Mouse (Mus musculus): ENCODE measurements at regions not wholly inside any gene's neighbourhood (a gene's known extent, or its start where the extent isn't known, plus 50 kb on each side); places are given as distances from the start of the nearest gene placed in this dataset.

GRCm38 (mm10) chr17:75716458-75716857 lies 164.7 kb upstream of the Fam98a start:
- DNase-seq (ENCODE audit: low spot score), result no peak

- no peak for DNase-seq (ENCODE audit: low spot score)
Observed at GRCm38 (mm10) chr17:75714578-75714977, 162.8 kb upstream of the Fam98a start.

GRCm38 (mm10) chr17:75714059-75714458 lies 162.3 kb upstream of the Fam98a start:
- no peak for DNase-seq (ENCODE audit: low spot score)

- DNase-seq (ENCODE audit: low spot score), result no peak
Observed at GRCm38 (mm10) chr17:75707687-75708086, 155.9 kb upstream of the Fam98a start.

GRCm38 (mm10) chr17:75705357-75705756 lies 153.6 kb upstream of the Fam98a start:
- DNase-seq (ENCODE audit: low spot score), result no peak

- DNase-seq (ENCODE audit: low spot score), result no peak
Observed at GRCm38 (mm10) chr17:75703865-75704264, 152.1 kb upstream of the Fam98a start.

- no peak for DNase-seq (ENCODE audit: low spot score)
Observed at GRCm38 (mm10) chr17:75696729-75697103, 145.0 kb upstream of the Fam98a start.

- DNase-seq (ENCODE audit: low spot score), result peak; percentile 31
Observed at GRCm38 (mm10) chr17:75696103-75696728, 144.5 kb upstream of the Fam98a start.

- no peak for DNase-seq (ENCODE audit: low spot score)
Observed at GRCm38 (mm10) chr17:75685927-75686326, 134.2 kb upstream of the Fam98a start.

- DNase-seq (ENCODE audit: low spot score), result no peak
Observed at GRCm38 (mm10) chr17:75646982-75647381, 95.2 kb upstream of the Fam98a start.

GRCm38 (mm10) chr17:75644698-75645097 lies 93.0 kb upstream of the Fam98a start:
- DNase-seq (ENCODE audit: low spot score), result no peak

- DNase-seq (ENCODE audit: low spot score), result no peak
Observed at GRCm38 (mm10) chr17:75642311-75642710, 90.6 kb upstream of the Fam98a start.

- no peak for DNase-seq (ENCODE audit: low spot score)
Observed at GRCm38 (mm10) chr17:75641010-75641498, 89.3 kb upstream of the Fam98a start.

GRCm38 (mm10) chr17:75640575-75640974 lies 88.8 kb upstream of the Fam98a start:
- DNase-seq (ENCODE audit: low spot score), result no peak

- no peak for DNase-seq (ENCODE audit: low spot score)
Observed at GRCm38 (mm10) chr17:75629857-75630256, 78.1 kb upstream of the Fam98a start.

GRCm38 (mm10) chr17:75619472-75619871 lies 67.7 kb upstream of the Fam98a start:
- DNase-seq (ENCODE audit: low spot score), result no peak

GRCm38 (mm10) chr17:75618514-75618913 lies 66.8 kb upstream of the Fam98a start:
- DNase-seq (ENCODE audit: low spot score), result no peak

- no peak for DNase-seq (ENCODE audit: low spot score)
Observed at GRCm38 (mm10) chr17:75617280-75617679, 65.5 kb upstream of the Fam98a start.

GRCm38 (mm10) chr17:75615335-75615734 lies 63.6 kb upstream of the Fam98a start:
- no peak for DNase-seq (ENCODE audit: low spot score)

- DNase-seq (ENCODE audit: low spot score), result no peak
Observed at GRCm38 (mm10) chr17:75603417-75604086, 51.8 kb upstream of the Fam98a start.

All from testis, postnatal 14 days (tissue).